13 mouse cellular contexts compared by ENCODE assay signal in genomic region chr14:34908804-34909203, GRCm38 (mm10).
DNase-seq lines count a peak whose midpoint lies in the region; ATAC-seq and TF ChIP-seq lines count a peak whose summit lies in the region.
"Had no signal": no experiment of that assay in that cellular context is flagged by ENCODE, and none has a peak within 500 bp of the region (broad histone marks: within the 10 kb centered on the region; RNA-seq: fewer than 3 reads in every experiment).

No protein-coding gene starts in this region.

- ATAC-seq in hindbrain, embryonic 13.5 days (ENCODE audit: low FRiP score), result peak; percentile 65
- ATAC-seq in midbrain, embryonic 16.5 days, result peak; percentile 87

- no peak overlapping the region for H3K4me3 ChIP-seq in hindbrain, embryonic 13.5 days
- no peak overlapping the region for H3K4me3 ChIP-seq in midbrain, embryonic 16.5 days (ENCODE audit: low read depth, low read length)
- H3K4me3 ChIP-seq in left cerebral cortex, adult 2 months, result no peak overlapping the region
- H3K4me3 ChIP-seq: heart, adult 2 months; lung, embryonic 15.5 days had no signal

- peak; percentile 13 for DNase-seq in embryo, embryonic 10 days (ENCODE audit: low spot score)
- no peak for DNase-seq in embryo, embryonic 9.5 days (ENCODE audit: extremely low spot score)
- DNase-seq in brain, adult 2 months (ENCODE audit: low read depth, low spot score), result peak; percentile 35
- DNase-seq in adrenal gland, postnatal 25 days, result no peak
- no peak for DNase-seq in left cerebral cortex, adult 2 months (ENCODE audit: extremely low spot score in 1 of 2, low spot score in 2 of 2)
- DNase-seq in spleen, postnatal 36 days (ENCODE audit: low spot score in 2 of 2), result no peak
- DNase-seq: adrenal gland, postnatal 10 days; heart, adult 2 months; kidney, adult 2 months; kidney, postnatal 4 days had no signal

- no peak for TF ChIP-seq CTCF in left cerebral cortex, adult 2 months (IDR thresholded peaks at IDR 0.05)

- H3K9ac ChIP-seq in hindbrain, embryonic 13.5 days, result no peak overlapping the region
- H3K9ac ChIP-seq in midbrain, embryonic 16.5 days (ENCODE audit: low read depth, low read length), result 0 out of 2 replicates have a peak overlapping the region, but pooled peaks have one; percentile 28
- H3K9ac ChIP-seq: lung, embryonic 15.5 days had no signal

- no peaks in the 10 kb centered on the region for H3K9me3 ChIP-seq in hindbrain, embryonic 13.5 days
- no peaks in the 10 kb centered on the region for H3K9me3 ChIP-seq in midbrain, embryonic 16.5 days (replicated peaks; ENCODE audit: control insufficient read depth, low read length, poor library complexity, severe bottlenecking)
- H3K9me3 ChIP-seq: lung, embryonic 15.5 days had no signal

- 22% methylated on average over 4 of the region's 4 CpGs for WGBS in hindbrain, embryonic 13.5 days
- 7% methylated on average over 4 of the region's 4 CpGs for WGBS in midbrain, embryonic 16.5 days

- no peak overlapping the region for H3K4me2 ChIP-seq in hindbrain, embryonic 13.5 days
- no peak overlapping the region for H3K4me2 ChIP-seq in midbrain, embryonic 16.5 days (ENCODE audit: low read length)
- H3K4me2 ChIP-seq: lung, embryonic 15.5 days had no signal

- intact Hi-C loops in left cerebral cortex, adult 2 months (cut with DNase I), result no loop called here

- H3K36me3 ChIP-seq in hindbrain, embryonic 13.5 days, result no peaks in the 10 kb centered on the region
- no peaks in the 10 kb centered on the region for H3K36me3 ChIP-seq in midbrain, embryonic 16.5 days (ENCODE audit: control insufficient read depth, insufficient read depth, low read length)
- H3K36me3 ChIP-seq: lung, embryonic 15.5 days had no signal

- H3K27me3 ChIP-seq in hindbrain, embryonic 13.5 days, result no peaks in the 10 kb centered on the region
- no peaks in the 10 kb centered on the region for H3K27me3 ChIP-seq in midbrain, embryonic 16.5 days (ENCODE audit: control insufficient read depth, insufficient read depth, low read depth, low read length)
- H3K27me3 ChIP-seq: lung, embryonic 15.5 days had no signal

- H3K27ac ChIP-seq in hindbrain, embryonic 13.5 days, result peak overlapping the region; percentile 56
- peak overlapping the region; percentile 45; the same call in 1 of the 2 replicates for H3K27ac ChIP-seq in midbrain, embryonic 16.5 days (ENCODE audit: low read length)
- no peak overlapping the region for H3K27ac ChIP-seq in left cerebral cortex, adult 2 months
- H3K27ac ChIP-seq: heart, adult 2 months; lung, embryonic 15.5 days had no signal

- peaks cover 40% of the 10 kb centered on the region for H3K4me1 ChIP-seq in hindbrain, embryonic 13.5 days (replicated peaks)
- H3K4me1 ChIP-seq in midbrain, embryonic 16.5 days (ENCODE audit: control insufficient read depth, insufficient read depth, low read length), result peaks cover 28% of the 10 kb centered on the region
- H3K4me1 ChIP-seq: lung, embryonic 15.5 days had no signal

Comparison
In these comparisons a context has a peak if more than half of its experiments do, and no peak if none do; other contexts are left out.
1. DNase-seq: peak in embryo, embryonic 10 days (single experiment) and brain, adult 2 months (single experiment); none in embryo, embryonic 9.5 days (single experiment), adrenal gland, postnatal 25 days (single experiment), left cerebral cortex, adult 2 months (0 of 2) and spleen, postnatal 36 days (0 of 2).